Mouse (Mus musculus): ENCODE measurements around the gene D430041D05Rik. TPM values are rescaled to one million over a fixed set of nuclear protein-coding genes. Genes with fewer than 3 reads are reported as not detected.

Gene D430041D05Rik
- polyA plus RNA-seq, 1 experiment = 1.5 TPM

DNA sequence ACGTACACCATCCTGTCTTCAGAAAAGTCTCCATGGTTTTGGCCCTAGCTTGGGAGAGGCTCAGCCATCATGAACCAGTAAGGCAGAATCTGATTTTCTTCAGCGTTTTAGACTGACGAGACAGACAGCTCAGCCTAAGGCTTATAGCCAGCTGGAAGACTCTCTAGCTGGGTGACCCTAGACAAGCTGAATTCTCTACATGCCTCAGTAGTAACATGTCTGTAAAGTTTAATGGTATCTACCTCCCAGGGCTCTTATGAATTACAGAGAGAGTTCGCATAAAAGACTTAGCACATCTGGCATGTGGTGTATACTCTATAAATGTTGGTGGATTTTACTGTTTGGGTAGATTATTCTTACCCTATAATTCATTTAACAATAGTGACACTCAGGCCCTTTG is 78.1 kb downstream of the D430041D05Rik start:
- no peak for DNase-seq
- no peaks in the 10 kb centered on the region for H3K4me1 ChIP-seq (ENCODE audit: control insufficient read depth, insufficient read depth, low read length)
- TF ChIP-seq POLR2A (IDR thresholded peaks at IDR 0.05; ENCODE audit: borderline replicate concordance, extremely low read depth, low read depth, low read length) (no peak), CTCF (IDR thresholded peaks at IDR 0.05; ENCODE audit: insufficient read depth, low read length) (no peak)
- 81% methylated on average over 4 of the region's 4 CpGs for WGBS
- H3K4me3 ChIP-seq (replicated peaks; ENCODE audit: extremely low read depth, low read depth, low read length) = no peak overlapping the region

DNA sequence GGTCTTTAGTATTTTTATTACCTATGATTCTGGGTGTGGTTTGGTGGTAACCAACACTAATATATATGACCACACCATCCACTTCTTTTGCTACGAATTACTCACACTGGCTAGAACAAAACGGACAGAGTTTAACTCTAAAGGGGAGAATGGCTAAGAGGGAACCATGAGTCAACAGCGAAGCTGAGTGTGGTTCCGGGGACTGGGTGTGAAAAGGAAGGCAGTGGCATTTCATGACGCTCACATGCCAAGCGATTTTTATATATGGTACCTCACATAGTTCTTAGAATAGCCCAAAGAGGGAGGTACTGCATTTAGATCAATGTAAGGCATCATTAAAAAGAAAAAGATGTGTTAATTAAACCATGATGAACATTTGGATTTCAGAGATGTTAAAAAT is 79.6 kb downstream of the D430041D05Rik start:
- TF ChIP-seq CTCF (IDR thresholded peaks at IDR 0.05; ENCODE audit: insufficient read depth, low read length) = no peak
- no peak for TF ChIP-seq POLR2A (IDR thresholded peaks at IDR 0.05; ENCODE audit: borderline replicate concordance, extremely low read depth, low read depth, low read length)
- no peaks in the 10 kb centered on the region for H3K4me1 ChIP-seq (ENCODE audit: control insufficient read depth, insufficient read depth, low read length)
- no peak for DNase-seq
- no peak overlapping the region for H3K4me3 ChIP-seq (replicated peaks; ENCODE audit: extremely low read depth, low read depth, low read length)
- 84% methylated on average over 6 of the region's 6 CpGs for WGBS

GRCm38 (mm10) chr2:104327116-104327794 is 83.6 kb downstream of the D430041D05Rik start:
- no peak for DNase-seq
- H3K4me1 ChIP-seq (ENCODE audit: control insufficient read depth, insufficient read depth, low read length) = no peaks in the 10 kb centered on the region
- TF ChIP-seq CTCF (IDR thresholded peaks at IDR 0.05; ENCODE audit: insufficient read depth, low read length) = no peak
- TF ChIP-seq POLR2A (IDR thresholded peaks at IDR 0.05; ENCODE audit: borderline replicate concordance, extremely low read depth, low read depth, low read length) = no peak
- H3K4me3 ChIP-seq (replicated peaks; ENCODE audit: extremely low read depth, low read depth, low read length) = no peak overlapping the region
- 74% methylated on average over 16 of the region's 16 CpGs for WGBS

GRCm38 (mm10) chr2:104323773-104324172 is 87.0 kb downstream of the D430041D05Rik start:
- Histone ChIP-seq H3K4me3 (replicated peaks; ENCODE audit: extremely low read depth, low read depth, low read length) (no peak overlapping the region), H3K4me1 (ENCODE audit: control insufficient read depth, insufficient read depth, low read length) (no peaks in the 10 kb centered on the region)
- TF ChIP-seq CTCF (IDR thresholded peaks at IDR 0.05; ENCODE audit: insufficient read depth, low read length) (no peak), POLR2A (IDR thresholded peaks at IDR 0.05; ENCODE audit: borderline replicate concordance, extremely low read depth, low read depth, low read length) (no peak)
- 58% methylated on average over 6 of the region's 6 CpGs for WGBS
- DNase-seq = no peak

- TF ChIP-seq CTCF (IDR thresholded peaks at IDR 0.05; ENCODE audit: insufficient read depth, low read length) (no peak), POLR2A (IDR thresholded peaks at IDR 0.05; ENCODE audit: borderline replicate concordance, extremely low read depth, low read depth, low read length) (no peak)
- DNase-seq = no peak
- H3K4me3 ChIP-seq (replicated peaks; ENCODE audit: extremely low read depth, low read depth, low read length) = no peak overlapping the region
- H3K4me1 ChIP-seq (ENCODE audit: control insufficient read depth, insufficient read depth, low read length) = no peaks in the 10 kb centered on the region
- 85% methylated on average over 5 of the region's 5 CpGs for WGBS
These were observed 87.5 kb downstream of the D430041D05Rik start for GRCm38 (mm10) chr2:104323351-104323750.

GRCm38 (mm10) chr2:104320061-104320624 is 90.7 kb downstream of the D430041D05Rik start:
- TF ChIP-seq POLR2A (IDR thresholded peaks at IDR 0.05; ENCODE audit: borderline replicate concordance, extremely low read depth, low read depth, low read length) (no peak), CTCF (IDR thresholded peaks at IDR 0.05; ENCODE audit: insufficient read depth, low read length) (no peak)
- DNase-seq = no peak
- Histone ChIP-seq H3K4me1 (ENCODE audit: control insufficient read depth, insufficient read depth, low read length) (no peaks in the 10 kb centered on the region), H3K4me3 (replicated peaks; ENCODE audit: extremely low read depth, low read depth, low read length) (no peak overlapping the region)
- 89% methylated on average over 13 of the region's 13 CpGs for WGBS

- H3K4me1 ChIP-seq (ENCODE audit: control insufficient read depth, insufficient read depth, low read length) = no peaks in the 10 kb centered on the region
- TF ChIP-seq POLR2A (IDR thresholded peaks at IDR 0.05; ENCODE audit: borderline replicate concordance, extremely low read depth, low read depth, low read length) (no peak), CTCF (IDR thresholded peaks at IDR 0.05; ENCODE audit: insufficient read depth, low read length) (no peak)
- 91% methylated on average over 10 of the region's 10 CpGs for WGBS
- H3K4me3 ChIP-seq (replicated peaks; ENCODE audit: extremely low read depth, low read depth, low read length) = no peak overlapping the region
- DNase-seq = no peak
These were observed 91.4 kb downstream of the D430041D05Rik start for GRCm38 (mm10) chr2:104319443-104319842.

DNA sequence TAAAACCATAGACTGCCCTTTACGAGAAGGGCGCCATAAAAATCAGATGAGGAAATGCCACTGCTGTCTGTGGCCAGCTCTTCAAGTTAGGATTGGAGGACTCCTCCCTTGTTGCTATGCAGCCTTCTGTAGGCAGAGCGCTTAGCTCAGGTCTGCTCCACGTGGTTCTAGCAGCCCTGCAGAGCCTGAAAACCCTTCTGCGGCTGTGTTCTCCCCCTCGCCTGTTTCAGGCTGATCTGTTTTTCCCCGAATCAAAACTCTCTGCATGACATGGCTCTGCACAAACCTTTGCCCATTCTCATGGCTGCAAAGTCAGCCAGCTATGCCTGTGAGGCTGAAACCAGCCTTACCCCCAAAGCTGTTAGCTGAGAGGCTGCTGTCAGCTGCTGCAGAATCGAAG is 91.9 kb downstream of the D430041D05Rik start:
- Histone ChIP-seq H3K4me3 (replicated peaks; ENCODE audit: extremely low read depth, low read depth, low read length) (no peak overlapping the region), H3K4me1 (ENCODE audit: control insufficient read depth, insufficient read depth, low read length) (no peaks in the 10 kb centered on the region)
- TF ChIP-seq CTCF (IDR thresholded peaks at IDR 0.05; ENCODE audit: insufficient read depth, low read length) (no peak), POLR2A (IDR thresholded peaks at IDR 0.05; ENCODE audit: borderline replicate concordance, extremely low read depth, low read depth, low read length) (no peak)
- 46% methylated on average over 8 of the region's 8 CpGs for WGBS
- DNase-seq = no peak

DNA sequence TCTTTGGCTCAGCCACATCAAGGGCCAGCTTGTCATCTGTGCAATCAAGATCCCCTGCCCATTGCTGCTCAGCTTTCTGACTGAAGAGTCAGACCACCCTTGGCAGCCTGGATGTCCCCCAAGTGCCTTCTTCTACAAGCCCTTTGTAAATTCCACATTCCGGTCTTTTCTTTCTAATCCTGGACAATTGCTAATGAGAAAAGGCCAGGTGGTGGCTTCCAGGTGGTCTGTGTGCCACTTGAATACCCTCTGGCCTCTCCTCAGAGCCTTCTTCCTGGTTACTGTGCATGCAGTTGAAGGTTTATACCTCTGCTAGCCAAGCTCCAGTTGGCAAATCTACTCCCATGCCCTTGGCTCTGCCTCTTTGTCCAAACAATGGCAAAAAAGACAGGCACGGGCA is 92.6 kb downstream of the D430041D05Rik start:
- TF ChIP-seq POLR2A (IDR thresholded peaks at IDR 0.05; ENCODE audit: borderline replicate concordance, extremely low read depth, low read depth, low read length) (no peak), CTCF (IDR thresholded peaks at IDR 0.05; ENCODE audit: insufficient read depth, low read length) (no peak)

GRCm38 (mm10) chr2:104317631-104318030 is 93.2 kb downstream of the D430041D05Rik start:
- Histone ChIP-seq H3K4me3 (replicated peaks; ENCODE audit: extremely low read depth, low read depth, low read length) (no peak overlapping the region), H3K4me1 (ENCODE audit: control insufficient read depth, insufficient read depth, low read length) (no peaks in the 10 kb centered on the region)
- WGBS = 77% methylated on average over 6 of the region's 6 CpGs
- no peak for DNase-seq
- no peak for TF ChIP-seq POLR2A (IDR thresholded peaks at IDR 0.05; ENCODE audit: borderline replicate concordance, extremely low read depth, low read depth, low read length)

More for the DNA sequence above, 92.6 kb downstream of the D430041D05Rik start:
- Histone ChIP-seq H3K4me3 (replicated peaks; ENCODE audit: extremely low read depth, low read depth, low read length) (no peak overlapping the region), H3K4me1 (ENCODE audit: control insufficient read depth, insufficient read depth, low read length) (no peaks in the 10 kb centered on the region)
- no peak for DNase-seq
- 77% methylated on average over 2 of the region's 2 CpGs for WGBS

Data from lung, adult 2 months (tissue).